Mouse (Mus musculus) kidney, adult 2 months (tissue): ENCODE measurements around the gene Mfsd14a.

Experiments
- CTCF ChIP-seq: fragments of 200-500 bp; conservative IDR thresholded peaks from 2 replicates; pipeline ENCODE4 v1.5.1; 2011; ENCODE audit warnings: low read depth, mild to moderate bottlenecking, control low read depth, low read length, moderate library complexity, mixed read lengths; ENCODE audit not compliant: insufficient read depth, insufficient read length
- POLR2A ChIP-seq: fragments of 200-500 bp; IDR thresholded peaks from one replicate; pipeline ENCODE4 v1.6.1; 2011; ENCODE audit warnings: low read depth, low read length, control low read depth

DNA sequence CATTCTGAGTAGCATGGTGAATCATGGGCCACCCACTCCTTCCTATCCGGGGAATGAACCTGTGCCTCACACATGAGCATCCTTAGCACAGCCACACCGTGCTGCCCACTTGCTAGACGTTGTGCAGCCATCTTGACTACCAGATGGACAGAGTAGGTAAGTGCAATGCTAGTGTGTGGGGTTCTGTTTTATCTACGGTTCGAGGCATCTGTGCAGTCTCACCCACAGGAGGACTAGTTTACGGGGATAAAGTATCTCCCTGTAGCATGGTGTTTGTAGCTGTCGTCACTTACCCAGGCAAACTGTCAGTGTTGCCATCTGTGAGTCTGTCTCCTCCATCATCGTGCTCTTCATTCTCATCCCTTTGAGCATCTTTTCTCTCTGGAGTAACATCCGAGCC, 80.3 kb downstream of the Mfsd14a start:
- no peak for TF ChIP-seq CTCF
- TF ChIP-seq POLR2A, result no peak
